Mouse (Mus musculus): ENCODE results near the gene Pdik1l.
"Not testable (repeated sequence)": the region's sequence is repeated elsewhere in the genome, so short reads cannot be mapped to it uniquely, and the experiment has no call there.

Gene Pdik1l

GRCm38 (mm10) chr4:134298626-134299497 is 11.2 kb upstream of the Pdik1l start:
- DNase-seq (ENCODE audit: extremely low spot score, low read depth, low spot score), result no peak

- no peak for DNase-seq (ENCODE audit: extremely low spot score, low read depth, low spot score)
Measured at GRCm38 (mm10) chr4:134297369-134297768, 9.7 kb upstream of the Pdik1l start.

- DNase-seq (ENCODE audit: extremely low spot score, low read depth, low spot score), result no peak
Measured at GRCm38 (mm10) chr4:134296523-134296922, 8.8 kb upstream of the Pdik1l start.

GRCm38 (mm10) chr4:134296096-134296495 is 8.4 kb upstream of the Pdik1l start:
- DNase-seq (ENCODE audit: extremely low spot score, low read depth, low spot score), result not testable (repeated sequence)

- DNase-seq (ENCODE audit: extremely low spot score, low read depth, low spot score), result no peak
Measured at GRCm38 (mm10) chr4:134293692-134294163, 6.0 kb upstream of the Pdik1l start.

GRCm38 (mm10) chr4:134293061-134293691 is 5.5 kb upstream of the Pdik1l start:
- no peak for DNase-seq (ENCODE audit: extremely low spot score, low read depth, low spot score)

- peak; percentile 62 for DNase-seq (ENCODE audit: extremely low spot score, low read depth, low spot score)
Measured at GRCm38 (mm10) chr4:134292067-134292466, 4.4 kb upstream of the Pdik1l start.

- DNase-seq (ENCODE audit: extremely low spot score, low read depth, low spot score), result no peak
Measured at GRCm38 (mm10) chr4:134288397-134289256, 932 bp upstream of the Pdik1l start.

- DNase-seq (ENCODE audit: extremely low spot score, low read depth, low spot score), result peak; percentile 58
Measured at GRCm38 (mm10) chr4:134287168-134287564, 529 bp downstream of the Pdik1l start.

GRCm38 (mm10) chr4:134286226-134287167 is 1.2 kb downstream of the Pdik1l start:
- no peak for DNase-seq (ENCODE audit: extremely low spot score, low read depth, low spot score)

GRCm38 (mm10) chr4:134284942-134285341 is 2.8 kb downstream of the Pdik1l start:
- no peak for DNase-seq (ENCODE audit: extremely low spot score, low read depth, low spot score)

- DNase-seq (ENCODE audit: extremely low spot score, low read depth, low spot score), result no peak
Measured at GRCm38 (mm10) chr4:134273417-134274345, 14.0 kb downstream of the Pdik1l start.

GRCm38 (mm10) chr4:134272731-134273416 is 14.8 kb downstream of the Pdik1l start:
- no peak for DNase-seq (ENCODE audit: extremely low spot score, low read depth, low spot score)

- no peak for DNase-seq (ENCODE audit: extremely low spot score, low read depth, low spot score)
Measured at GRCm38 (mm10) chr4:134271979-134272378, 15.7 kb downstream of the Pdik1l start.

- DNase-seq (ENCODE audit: extremely low spot score, low read depth, low spot score), result not testable (repeated sequence)
Measured at GRCm38 (mm10) chr4:134269622-134270021, 18.1 kb downstream of the Pdik1l start.

GRCm38 (mm10) chr4:134268102-134268655 is 19.5 kb downstream of the Pdik1l start:
- no peak for DNase-seq (ENCODE audit: extremely low spot score, low read depth, low spot score)

- DNase-seq (ENCODE audit: extremely low spot score, low read depth, low spot score), result no peak
Measured at GRCm38 (mm10) chr4:134265860-134266585, 21.7 kb downstream of the Pdik1l start.

All from hindlimb bud, embryonic 11.5 days (tissue).